Mouse (Mus musculus): ENCODE measurements at regions not wholly inside any gene's neighbourhood (a gene's known extent, or its start where the extent isn't known, plus 50 kb on each side); places are given as distances from the start of the nearest gene placed in this dataset.
A peak's percentile ranks its signal among the peaks of the same experiment; 100 is the strongest.
"Not testable (repeated sequence)": the region's sequence is repeated elsewhere in the genome, so short reads cannot be mapped to it uniquely, and the experiment has no call there.

DNA sequence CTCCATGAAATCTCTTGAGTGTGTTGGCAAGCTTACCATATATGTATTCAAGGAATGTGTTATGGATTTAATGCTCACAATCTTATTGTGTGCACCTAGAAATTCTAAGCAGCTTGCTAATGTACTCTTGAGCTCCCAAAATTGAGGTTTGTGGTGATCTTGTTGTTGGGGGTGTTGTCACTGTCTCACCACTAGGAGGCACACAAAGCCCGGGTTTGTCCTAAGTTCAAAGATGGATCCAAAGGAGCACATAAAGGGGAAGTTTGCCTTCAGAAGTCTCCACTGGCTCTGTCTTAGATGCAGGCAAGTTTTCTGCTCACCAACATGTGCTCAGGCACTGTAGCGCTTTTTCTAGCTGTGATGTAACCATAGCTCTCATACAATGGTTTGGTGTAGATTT is 151.8 kb downstream of the Mrgpra4 start:
- Histone ChIP-seq H3K27ac (ENCODE audit: control insufficient read depth, insufficient read depth, low read length) (no peak overlapping the region), H3K27me3 (ENCODE audit: control insufficient read depth, insufficient read depth, low read length) (no peaks in the 10 kb centered on the region), H3K4me1 (replicated peaks; ENCODE audit: control insufficient read depth, insufficient read depth, low read length) (no peaks in the 10 kb centered on the region), H3K4me3 (ENCODE audit: control insufficient read depth, insufficient read depth, low read length) (no peak overlapping the region), H3K36me3 (ENCODE audit: control insufficient read depth, insufficient read depth, low read length) (no peaks in the 10 kb centered on the region)
- WGBS: 39% methylated on average over 2 of the region's 2 CpGs
- DNase-seq: peak; percentile 2
- TF ChIP-seq POLR2A (IDR thresholded peaks at IDR 0.05; ENCODE audit: control insufficient read depth, extremely low read depth, insufficient read depth, low read length, poor library complexity): no peak
- no peak for TF ChIP-seq CTCF (IDR thresholded peaks at IDR 0.05; ENCODE audit: borderline replicate concordance, control insufficient read depth, extremely low read depth, insufficient read depth, low read length, poor library complexity)

GRCm38 (mm10) chr7:47781373-47781772 is 180.2 kb upstream of the Mrgpra3 start:
- no peak for DNase-seq
- WGBS: 71% methylated on average over 6 of the region's 6 CpGs
- Histone ChIP-seq H3K4me3 (ENCODE audit: control insufficient read depth, insufficient read depth, low read length) (no peak overlapping the region), H3K4me1 (replicated peaks; ENCODE audit: control insufficient read depth, insufficient read depth, low read length) (no peaks in the 10 kb centered on the region), H3K27me3 (ENCODE audit: control insufficient read depth, insufficient read depth, low read length) (no peaks in the 10 kb centered on the region), H3K27ac (ENCODE audit: control insufficient read depth, insufficient read depth, low read length) (no peak overlapping the region), H3K36me3 (ENCODE audit: control insufficient read depth, insufficient read depth, low read length) (no peaks in the 10 kb centered on the region)
- TF ChIP-seq CTCF (IDR thresholded peaks at IDR 0.05; ENCODE audit: borderline replicate concordance, control insufficient read depth, extremely low read depth, insufficient read depth, low read length, poor library complexity): no peak
- no peak for TF ChIP-seq POLR2A (IDR thresholded peaks at IDR 0.05; ENCODE audit: control insufficient read depth, extremely low read depth, insufficient read depth, low read length, poor library complexity)

DNA sequence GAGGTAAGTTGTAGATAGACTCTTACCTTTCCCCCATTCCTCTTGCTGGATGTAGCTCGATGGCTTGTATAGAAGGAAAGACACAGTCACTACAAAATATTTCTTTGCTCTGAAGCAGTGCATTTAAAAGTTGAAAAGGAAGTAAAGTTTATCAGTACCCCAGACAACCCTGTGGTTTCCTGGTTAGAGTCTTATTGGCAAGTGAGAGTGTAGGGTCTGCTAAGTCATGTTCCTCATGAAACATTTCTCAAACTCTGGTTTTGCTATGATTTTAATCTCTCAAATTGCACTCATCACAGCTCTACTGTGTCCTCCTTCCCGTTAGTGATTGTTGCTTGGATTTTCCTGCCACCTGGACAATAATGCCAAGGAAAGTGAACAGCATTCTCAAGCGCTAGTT is 146.4 kb upstream of the Mrgpra3 start:
- Histone ChIP-seq H3K27me3 (ENCODE audit: control insufficient read depth, insufficient read depth, low read length) (no peaks in the 10 kb centered on the region), H3K27ac (ENCODE audit: control insufficient read depth, insufficient read depth, low read length) (no peak overlapping the region), H3K4me3 (ENCODE audit: control insufficient read depth, insufficient read depth, low read length) (no peak overlapping the region), H3K36me3 (ENCODE audit: control insufficient read depth, insufficient read depth, low read length) (no peaks in the 10 kb centered on the region), H3K4me1 (replicated peaks; ENCODE audit: control insufficient read depth, insufficient read depth, low read length) (no peaks in the 10 kb centered on the region)
- DNase-seq: no peak
- WGBS: 28% methylated on average over 3 of the region's 3 CpGs
- TF ChIP-seq CTCF (IDR thresholded peaks at IDR 0.05; ENCODE audit: borderline replicate concordance, control insufficient read depth, extremely low read depth, insufficient read depth, low read length, poor library complexity) (no peak), POLR2A (IDR thresholded peaks at IDR 0.05; ENCODE audit: control insufficient read depth, extremely low read depth, insufficient read depth, low read length, poor library complexity) (no peak)

DNA sequence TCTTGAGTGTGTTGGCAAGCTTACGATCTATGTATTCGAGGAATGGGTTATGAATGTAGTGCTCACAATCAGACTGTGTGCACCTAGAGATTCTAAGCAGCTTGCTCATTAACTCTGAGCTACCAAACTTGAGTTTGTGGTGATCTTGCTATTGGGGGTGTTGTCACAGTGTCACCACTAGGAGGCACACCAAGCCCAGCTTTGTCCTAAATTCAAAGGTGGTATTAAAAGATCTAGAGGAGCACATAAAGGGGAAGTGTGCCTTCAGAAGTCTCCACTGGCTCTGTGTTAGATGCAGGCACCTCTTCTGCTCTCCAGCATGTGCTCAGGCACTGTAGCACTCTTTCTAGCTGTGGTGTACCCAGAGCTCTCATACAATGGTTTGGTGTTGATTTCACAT is 138.9 kb upstream of the Mrgpra3 start:
- WGBS: 98% methylated on average over 2 of the region's 2 CpGs
- not testable (repeated sequence) for H3K4me3 ChIP-seq (ENCODE audit: control insufficient read depth, insufficient read depth, low read length); H3K27ac ChIP-seq (ENCODE audit: control insufficient read depth, insufficient read depth, low read length); H3K36me3 ChIP-seq (ENCODE audit: control insufficient read depth, insufficient read depth, low read length); H3K27me3 ChIP-seq (ENCODE audit: control insufficient read depth, insufficient read depth, low read length); H3K4me1 ChIP-seq (replicated peaks; ENCODE audit: control insufficient read depth, insufficient read depth, low read length); DNase-seq

DNA sequence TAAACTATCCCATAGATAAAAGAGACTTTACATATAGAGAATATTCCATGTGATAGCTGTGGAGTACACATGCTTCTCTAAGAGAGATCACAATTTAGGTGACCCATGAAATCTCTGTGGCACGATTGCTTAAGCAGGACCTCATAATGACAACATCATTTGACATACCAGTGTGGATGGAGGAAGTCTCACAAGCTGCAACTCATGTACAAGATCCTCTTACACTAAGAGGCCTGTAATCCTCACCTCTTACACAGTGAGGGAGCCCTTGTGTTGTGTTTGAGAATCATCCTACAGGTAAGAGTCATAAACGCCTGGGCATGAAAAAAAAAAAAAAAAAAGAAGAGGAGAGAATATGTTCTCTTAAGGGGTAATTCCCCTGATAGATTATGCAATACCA is 89.9 kb upstream of the Mrgpra3 start:
- H3K36me3 ChIP-seq (ENCODE audit: control insufficient read depth, insufficient read depth, low read length): no peaks in the 10 kb centered on the region
- no peak overlapping the region for H3K27ac ChIP-seq (ENCODE audit: control insufficient read depth, insufficient read depth, low read length)
- no peak overlapping the region for H3K4me3 ChIP-seq (ENCODE audit: control insufficient read depth, insufficient read depth, low read length)
- H3K4me1 ChIP-seq (replicated peaks; ENCODE audit: control insufficient read depth, insufficient read depth, low read length): no peaks in the 10 kb centered on the region
- TF ChIP-seq POLR2A (IDR thresholded peaks at IDR 0.05; ENCODE audit: control insufficient read depth, extremely low read depth, insufficient read depth, low read length, poor library complexity) (no peak), CTCF (IDR thresholded peaks at IDR 0.05; ENCODE audit: borderline replicate concordance, control insufficient read depth, extremely low read depth, insufficient read depth, low read length, poor library complexity) (no peak)
- WGBS: 85% methylated on average over 2 of the region's 2 CpGs
- no peak for DNase-seq
- no peaks in the 10 kb centered on the region for H3K27me3 ChIP-seq (ENCODE audit: control insufficient read depth, insufficient read depth, low read length)

GRCm38 (mm10) chr7:47676999-47677398 is 75.8 kb upstream of the Mrgpra3 start:
- Histone ChIP-seq H3K36me3 (ENCODE audit: control insufficient read depth, insufficient read depth, low read length) (no peaks in the 10 kb centered on the region), H3K4me3 (ENCODE audit: control insufficient read depth, insufficient read depth, low read length) (no peak overlapping the region), H3K27ac (ENCODE audit: control insufficient read depth, insufficient read depth, low read length) (no peak overlapping the region), H3K4me1 (replicated peaks; ENCODE audit: control insufficient read depth, insufficient read depth, low read length) (no peaks in the 10 kb centered on the region), H3K27me3 (ENCODE audit: control insufficient read depth, insufficient read depth, low read length) (no peaks in the 10 kb centered on the region)
- TF ChIP-seq CTCF (IDR thresholded peaks at IDR 0.05; ENCODE audit: borderline replicate concordance, control insufficient read depth, extremely low read depth, insufficient read depth, low read length, poor library complexity) (no peak), POLR2A (IDR thresholded peaks at IDR 0.05; ENCODE audit: control insufficient read depth, extremely low read depth, insufficient read depth, low read length, poor library complexity) (no peak)
- no peak for DNase-seq
- WGBS: 53% methylated on average over 2 of the region's 2 CpGs

Measured in thymus, adult 2 months (tissue).